Mouse (Mus musculus) CH12.LX (cell line): Measurements from ENCODE around the gene Sept5. TPM values are rescaled to one million over a fixed set of nuclear protein-coding genes. Genes with fewer than 3 reads are reported as not detected.

Experiments used
- DNase-seq: peaks from one replicate; pipeline ENCODE4 v3.0.0-alpha.2; 2013; ENCODE audit errors: extremely low read depth
- H3K27ac ChIP-seq: 2 replicates; pipeline ENCODE4 v1.5.1; 2012; ENCODE audit warnings: low read depth, mild to moderate bottlenecking, control low read depth, moderate library complexity; ENCODE audit not compliant: insufficient read depth
- H3K27me3 ChIP-seq: replicated peaks from 2 replicates; pipeline ENCODE3; 2012; ENCODE audit warnings: inconsistent platforms
- H3K36me3 ChIP-seq, 2 experiments: replicated peaks in 1 of 2; 2 replicates each; pipeline versions ENCODE3 to v1.6.1; 2012; ENCODE audit warnings: inconsistent platforms in 1 of 2, low read length in 1 of 2, mild to moderate bottlenecking in 1 of 2, mixed read lengths in 1 of 2, moderate library complexity in 1 of 2; ENCODE audit not compliant: control insufficient read depth in 1 of 2, insufficient read depth in 1 of 2
- H3K4me1 ChIP-seq, 2 experiments: 2 replicates each; pipeline ENCODE4 v1.6.1; 2012; ENCODE audit warnings: inconsistent platforms in 1 of 2, moderate library complexity in 1 of 2; ENCODE audit not compliant: insufficient read depth in 2 of 2, control insufficient read depth in 1 of 2
- H3K4me2 ChIP-seq: 2 replicates; pipeline ENCODE4 v1.6.1; 2012; ENCODE audit warnings: low read depth, mild to moderate bottlenecking, control low read depth; ENCODE audit not compliant: poor library complexity, insufficient read depth, severe bottlenecking
- H3K4me3 ChIP-seq, 3 experiments: fragments of 150-350 bp in 1 of 3; sonication (generic) in 1 of 3; replicated peaks in 1 of 3; 2 replicates each; pipeline versions ENCODE3 to v1.5.1; 2011 to 2012; ENCODE audit warnings: low read depth in 2 of 3, low read length in 2 of 3, mild to moderate bottlenecking in 2 of 3, moderate library complexity in 2 of 3, control low read depth in 1 of 3, improper control_type of control experiment in 1 of 3, inconsistent platforms in 1 of 3, mixed read lengths in 1 of 3; ENCODE audit not compliant: poor library complexity in 1 of 3
- H3K79me2 ChIP-seq: replicated peaks from 2 replicates; pipeline ENCODE4 v1.6.1; 2012; ENCODE audit warnings: mild to moderate bottlenecking, moderate library complexity; ENCODE audit not compliant: control insufficient read depth, poor library complexity, insufficient read depth, severe bottlenecking; ENCODE audit errors: extremely low read depth
- H3K9ac ChIP-seq: 2 replicates; pipeline ENCODE4 v1.6.1; 2012; ENCODE audit warnings: low read depth, mild to moderate bottlenecking, control low read depth, moderate library complexity; ENCODE audit not compliant: insufficient read depth
- H3K9me3 ChIP-seq: replicated peaks from 2 replicates; pipeline ENCODE3; 2012; ENCODE audit warnings: low read length, inconsistent platforms, mixed read lengths
- BHLHE40 ChIP-seq: IDR thresholded peaks from 2 replicates; pipeline ENCODE4 v1.6.1; 2011; ENCODE audit warnings: mild to moderate bottlenecking, low read depth, low read length, improper control_type of control experiment
- EP300 ChIP-seq: IDR thresholded peaks from 2 replicates; pipeline ENCODE4 v1.6.1; 2011; ENCODE audit warnings: low read length, improper control_type of control experiment
- KAT2A ChIP-seq: IDR thresholded peaks from 2 replicates; pipeline ENCODE4 v1.6.1; 2012; ENCODE audit warnings: low read length, improper control_type of control experiment, inconsistent platforms; ENCODE audit not compliant: insufficient replicate concordance
- MAFK ChIP-seq: IDR thresholded peaks from 2 replicates; pipeline ENCODE4 v1.6.1; 2011; ENCODE audit warnings: low read length, improper control_type of control experiment; ENCODE audit not compliant: insufficient replicate concordance
- MAX ChIP-seq: IDR thresholded peaks from 2 replicates; pipeline ENCODE4 v1.6.1; 2011; ENCODE audit warnings: low read length, improper control_type of control experiment
- MXI1 ChIP-seq: IDR thresholded peaks from 2 replicates; pipeline ENCODE4 v1.6.1; 2011; ENCODE audit warnings: mild to moderate bottlenecking, low read depth, low read length, improper control_type of control experiment
- MYC ChIP-seq: IDR thresholded peaks from 2 replicates; pipeline ENCODE4 v1.6.1; 2011; ENCODE audit warnings: low read depth, mild to moderate bottlenecking, improper control_type of control experiment, low read length
- NRF1 ChIP-seq: IDR thresholded peaks from 2 replicates; pipeline ENCODE4 v1.6.1; 2014; ENCODE audit warnings: low read depth, mild to moderate bottlenecking, inconsistent platforms, low read length, improper control_type of control experiment, moderate library complexity
- PAX5 ChIP-seq: IDR thresholded peaks from 2 replicates; pipeline ENCODE4 v1.6.1; 2012; ENCODE audit warnings: low read length, inconsistent platforms, mixed read lengths
- RCOR1 ChIP-seq: conservative IDR thresholded peaks from 2 replicates; pipeline ENCODE4 v1.6.1; 2012; ENCODE audit warnings: low read depth, mild to moderate bottlenecking, inconsistent platforms, low read length, improper control_type of control experiment
- UBTF ChIP-seq: IDR thresholded peaks from 2 replicates; pipeline ENCODE4 v1.6.1; 2012; ENCODE audit warnings: low read depth, mild to moderate bottlenecking, inconsistent platforms, low read length, improper control_type of control experiment, moderate library complexity
- USF2 ChIP-seq: conservative IDR thresholded peaks from 2 replicates; pipeline ENCODE4 v1.6.1; 2011; ENCODE audit warnings: low read depth, low read length, improper control_type of control experiment
- ZKSCAN1 ChIP-seq: IDR thresholded peaks from 2 replicates; pipeline ENCODE4 v1.6.1; 2012; ENCODE audit warnings: low read depth, inconsistent platforms, low read length, improper control_type of control experiment, borderline replicate concordance
- ZMIZ1 ChIP-seq: IDR thresholded peaks from 2 replicates; pipeline ENCODE4 v1.6.1; 2012; ENCODE audit warnings: low read depth, mild to moderate bottlenecking, inconsistent platforms, low read length, improper control_type of control experiment
- dilution Hi-C: fragments of 300-500 bp; cut with MboI; formaldehyde crosslinking; loops from 2 replicates; pipeline ENCODE4 v1.14.3; 2020; ENCODE audit warnings: low sequenced_read_pairs; ENCODE audit not compliant: extremely low pct_unique_long_range_greater_than_20kb, extremely low pct_ligation_motif_present
- in situ Hi-C: fragments of 300-500 bp; cut with MboI; formaldehyde crosslinking; loops from 3 replicates; pipeline ENCODE4 v1.14.3; 2019; ENCODE audit warnings: low sequenced_read_pairs, low pct_ligation_motif_present, low pct_unique_long_range_greater_than_20kb, mixed read lengths
- polyA plus RNA-seq: library from polyadenylated mRNA; unstranded; fragments of >175 nt; gene quantifications from 2 replicates; pipeline ENCODE4 v1.2.1, GENCODE M21; 2012; ENCODE audit warnings: low read depth; ENCODE audit not compliant: insufficient read length
- total RNA-seq, 2 experiments: library from RNA; depleted of rRNA; stranded (reverse); fragments of 300-350 nt in 1 of 2; fragments of >200 nt in 1 of 2; gene quantifications; 2 replicates each; pipeline ENCODE4 v1.2.3; 2012 to 2014

The Sept5 gene
- total and polyA plus RNA-seq, 3 experiments: 0.56 to 3.9 (median 0.63) TPM

- Histone ChIP-seq H3K36me3 (no peaks in the 10 kb centered on the region), H3K9me3 (no peaks in the 10 kb centered on the region), H3K4me1 (no peaks in the 10 kb centered on the region), H3K27me3 (peaks cover 40% of the 10 kb centered on the region), H3K4me3 (no peak overlapping the region), H3K4me2 (no peak overlapping the region), H3K27ac (no peak overlapping the region), H3K9ac (no peak overlapping the region), H3K79me2 (no peaks in the 10 kb centered on the region)
- dilution Hi-C loops (no loop called here), in situ Hi-C loops (no loop called here)
- TF ChIP-seq BHLHE40 (no peak), RCOR1 (no peak), MAFK (no peak), EP300 (no peak), NRF1 (no peak), PAX5 (no peak), KAT2A (no peak), UBTF (no peak), USF2 (no peak), MXI1 (no peak)
- DNase-seq: no peak
Observed at GRCm38 (mm10) chr16:18596255-18596654, 33.5 kb downstream of the Sept5 start.

GRCm38 (mm10) chr16:18593930-18594329 is 35.8 kb downstream of the Sept5 start:
- peaks cover under 1% of the 10 kb centered on the region for H3K9me3 ChIP-seq
- H3K27ac ChIP-seq: no peak overlapping the region
- H3K9ac ChIP-seq: no peak overlapping the region
- H3K4me1 ChIP-seq: peaks cover 4 to 7% of the 10 kb centered on the region in 2 experiments; a peak in 2 of 4 replicates
- in situ Hi-C loops: no loop called here
- H3K79me2 ChIP-seq: no peaks in the 10 kb centered on the region
- no peaks in the 10 kb centered on the region for H3K36me3 ChIP-seq
- no peak overlapping the region for H3K4me2 ChIP-seq
- TF ChIP-seq UBTF (no peak), ZKSCAN1 (no peak), MAX (no peak), ZMIZ1 (no peak), MYC (no peak)
- no peak overlapping the region for H3K4me3 ChIP-seq
- DNase-seq: no peak
- dilution Hi-C loops: no loop called here
- peaks cover 56% of the 10 kb centered on the region for H3K27me3 ChIP-seq
